Mouse (Mus musculus) bone marrow, adult 2 months (tissue): ENCODE results near the gene Ercc2.

ENCODE experiments used
- CTCF ChIP-seq: fragments of 200-500 bp; IDR thresholded peaks from 2 replicates; pipeline ENCODE4 v1.5.1; 2011; ENCODE audit warnings: low read length, control low read depth; ENCODE audit not compliant: control insufficient read depth, insufficient read depth
- POLR2A ChIP-seq: fragments of 200-500 bp; IDR thresholded peaks from 2 replicates; pipeline ENCODE4 v1.6.1; 2011; ENCODE audit warnings: low read depth, mild to moderate bottlenecking, control low read depth, low read length, borderline replicate concordance; ENCODE audit not compliant: control insufficient read depth

GRCm38 (mm10) chr7:19349188-19349915 is 32.5 kb upstream of the Ercc2 start:
- TF ChIP-seq POLR2A (no peak), CTCF (no peak)
